Mouse (Mus musculus): ENCODE measurements around the gene Grm7. TPM values are rescaled to one million over a fixed set of nuclear protein-coding genes. Genes with fewer than 3 reads are reported as not detected.

The Grm7 gene
- polyA plus RNA-seq, 1 experiment from 2014 or later: 3.2 TPM

DNA sequence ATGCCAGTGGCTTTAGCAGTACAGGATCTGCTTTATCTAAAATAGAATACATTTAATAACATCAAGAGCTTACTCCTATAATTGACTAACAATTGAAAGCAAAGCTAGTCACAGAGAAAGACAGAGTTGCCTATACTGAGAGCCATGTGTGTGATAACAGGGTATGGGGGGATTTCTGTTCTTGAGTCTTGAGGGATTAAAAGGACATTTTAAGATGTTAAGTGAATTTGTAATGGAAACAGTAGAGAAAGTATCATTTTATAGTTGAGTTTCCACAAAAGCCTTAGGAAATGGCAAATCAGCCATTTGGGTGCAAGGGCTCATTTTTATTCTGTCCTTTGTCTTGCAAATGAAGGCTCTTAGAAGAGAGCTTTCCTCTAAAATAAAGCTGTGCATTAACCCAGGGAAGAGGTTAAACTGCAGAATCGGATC is 140.1 kb downstream of the Grm7 start:
- ATAC-seq (ENCODE audit: low read depth) (no peak), DNase-seq (ENCODE audit: low spot score) (no peak)
- Histone ChIP-seq H3K9me3 (ENCODE audit: control insufficient read depth, low read length) (no peaks in the 10 kb centered on the region), H3K4me2 (ENCODE audit: low read depth, low read length) (no peak overlapping the region), H3K27me3 (replicated peaks; ENCODE audit: control insufficient read depth, insufficient read depth, low read length) (no peaks in the 10 kb centered on the region), H3K4me1 (ENCODE audit: control insufficient read depth, insufficient read depth, low read length) (no peaks in the 10 kb centered on the region), H3K4me3 (ENCODE audit: low read depth, low read length) (no peak overlapping the region), H3K36me3 (ENCODE audit: control insufficient read depth, insufficient read depth, low read length) (no peaks in the 10 kb centered on the region), H3K9ac (ENCODE audit: low read depth, low read length) (no peak overlapping the region), H3K27ac (replicated peaks; ENCODE audit: low read depth, low read length) (no peak overlapping the region)
- WGBS: 61% methylated on average over 1 of the region's 1 CpGs

DNA sequence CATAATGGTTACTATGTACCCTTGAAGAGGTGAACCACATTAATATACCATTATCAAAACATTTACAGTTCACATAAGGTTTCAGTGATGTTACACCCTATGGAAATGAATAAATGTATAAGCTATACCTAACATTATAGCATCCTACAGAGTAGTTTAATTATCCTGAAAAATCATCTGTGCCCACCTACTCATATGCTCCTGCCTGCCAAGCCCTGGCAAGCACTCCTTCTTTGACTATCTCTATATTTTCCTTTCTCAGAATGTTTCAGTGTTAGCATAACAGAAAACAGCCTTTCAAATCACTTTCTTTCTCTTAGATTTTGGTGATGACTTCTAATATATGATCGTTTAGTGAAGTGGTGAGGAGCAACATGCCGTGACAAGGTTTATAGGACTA is 147.3 kb downstream of the Grm7 start:
- no peaks in the 10 kb centered on the region for H3K36me3 ChIP-seq (ENCODE audit: control insufficient read depth, insufficient read depth, low read length)
- H3K4me2 ChIP-seq (ENCODE audit: low read depth, low read length): no peak overlapping the region
- no peaks in the 10 kb centered on the region for H3K4me1 ChIP-seq (ENCODE audit: control insufficient read depth, insufficient read depth, low read length)
- no peaks in the 10 kb centered on the region for H3K9me3 ChIP-seq (ENCODE audit: control insufficient read depth, low read length)
- WGBS: 87% methylated on average over 2 of the region's 2 CpGs
- H3K9ac ChIP-seq (ENCODE audit: low read depth, low read length): no peak overlapping the region
- ATAC-seq (ENCODE audit: low read depth): no peak
- no peak for DNase-seq (ENCODE audit: low spot score)
- no peaks in the 10 kb centered on the region for H3K27me3 ChIP-seq (replicated peaks; ENCODE audit: control insufficient read depth, insufficient read depth, low read length)
- H3K4me3 ChIP-seq (ENCODE audit: low read depth, low read length): no peak overlapping the region
- no peak overlapping the region for H3K27ac ChIP-seq (replicated peaks; ENCODE audit: low read depth, low read length)

DNA sequence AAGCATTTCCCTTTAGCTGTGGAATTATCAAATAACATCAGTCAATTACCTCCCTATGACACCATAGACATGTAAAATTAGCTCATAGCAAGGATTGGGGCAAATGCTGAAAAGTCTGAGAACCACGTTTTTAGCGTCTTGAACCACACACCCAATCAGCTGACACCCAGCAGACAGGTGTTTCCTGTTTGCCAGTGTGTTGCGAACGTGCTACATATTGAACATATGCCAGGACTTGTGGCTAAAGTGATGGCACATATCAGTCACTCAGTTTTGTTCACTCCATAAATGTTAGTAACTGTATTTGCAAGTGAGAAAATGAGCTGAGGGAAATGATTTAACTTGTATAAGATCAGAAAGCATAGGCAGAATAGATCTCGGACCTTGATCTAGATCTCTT is 162.1 kb downstream of the Grm7 start:
- H3K27ac ChIP-seq (replicated peaks; ENCODE audit: low read depth, low read length): no peak overlapping the region
- no peaks in the 10 kb centered on the region for H3K36me3 ChIP-seq (ENCODE audit: control insufficient read depth, insufficient read depth, low read length)
- H3K4me1 ChIP-seq (ENCODE audit: control insufficient read depth, insufficient read depth, low read length): no peaks in the 10 kb centered on the region
- H3K4me3 ChIP-seq (ENCODE audit: low read depth, low read length): no peak overlapping the region
- H3K9ac ChIP-seq (ENCODE audit: low read depth, low read length): no peak overlapping the region
- DNase-seq (ENCODE audit: low spot score) (no peak), ATAC-seq (ENCODE audit: low read depth) (no peak)
- no peaks in the 10 kb centered on the region for H3K9me3 ChIP-seq (ENCODE audit: control insufficient read depth, low read length)
- 65% methylated on average over 5 of the region's 5 CpGs for WGBS
- no peaks in the 10 kb centered on the region for H3K27me3 ChIP-seq (replicated peaks; ENCODE audit: control insufficient read depth, insufficient read depth, low read length)
- no peak overlapping the region for H3K4me2 ChIP-seq (ENCODE audit: low read depth, low read length)

- Histone ChIP-seq H3K9ac (ENCODE audit: low read depth, low read length) (no peak overlapping the region), H3K36me3 (ENCODE audit: control insufficient read depth, insufficient read depth, low read length) (no peaks in the 10 kb centered on the region), H3K4me2 (ENCODE audit: low read depth, low read length) (no peak overlapping the region), H3K4me3 (ENCODE audit: low read depth, low read length) (no peak overlapping the region), H3K27ac (replicated peaks; ENCODE audit: low read depth, low read length) (no peak overlapping the region), H3K4me1 (ENCODE audit: control insufficient read depth, insufficient read depth, low read length) (no peaks in the 10 kb centered on the region), H3K27me3 (replicated peaks; ENCODE audit: control insufficient read depth, insufficient read depth, low read length) (no peaks in the 10 kb centered on the region), H3K9me3 (ENCODE audit: control insufficient read depth, low read length) (no peaks in the 10 kb centered on the region)
- ATAC-seq (ENCODE audit: low read depth): no peak
- 55% methylated on average over 5 of the region's 5 CpGs for WGBS
- no peak for DNase-seq (ENCODE audit: low spot score)
Observed at GRCm38 (mm10) chr6:110812214-110812613, 166.8 kb downstream of the Grm7 start.

- ATAC-seq (ENCODE audit: low read depth) (no peak), DNase-seq (ENCODE audit: low spot score) (peak; percentile 56)
- no peaks in the 10 kb centered on the region for H3K9me3 ChIP-seq (ENCODE audit: control insufficient read depth, low read length)
- H3K4me1 ChIP-seq (ENCODE audit: control insufficient read depth, insufficient read depth, low read length): no peaks in the 10 kb centered on the region
- no peak overlapping the region for H3K4me3 ChIP-seq (ENCODE audit: low read depth, low read length)
- 69% methylated on average over 2 of the region's 2 CpGs for WGBS
- no peaks in the 10 kb centered on the region for H3K27me3 ChIP-seq (replicated peaks; ENCODE audit: control insufficient read depth, insufficient read depth, low read length)
- H3K9ac ChIP-seq (ENCODE audit: low read depth, low read length): no peak overlapping the region
- H3K36me3 ChIP-seq (ENCODE audit: control insufficient read depth, insufficient read depth, low read length): no peaks in the 10 kb centered on the region
- H3K4me2 ChIP-seq (ENCODE audit: low read depth, low read length): no peak overlapping the region
- H3K27ac ChIP-seq (replicated peaks; ENCODE audit: low read depth, low read length): no peak overlapping the region
Observed at GRCm38 (mm10) chr6:110818236-110818635, 172.9 kb downstream of the Grm7 start.

GRCm38 (mm10) chr6:110868311-110868710 is 222.9 kb downstream of the Grm7 start:
- no peaks in the 10 kb centered on the region for H3K27me3 ChIP-seq (replicated peaks; ENCODE audit: control insufficient read depth, insufficient read depth, low read length)
- DNase-seq (ENCODE audit: low spot score) (no peak), ATAC-seq (ENCODE audit: low read depth) (no peak)
- no peaks in the 10 kb centered on the region for H3K36me3 ChIP-seq (ENCODE audit: control insufficient read depth, insufficient read depth, low read length)
- no peak overlapping the region for H3K4me3 ChIP-seq (ENCODE audit: low read depth, low read length)
- H3K9me3 ChIP-seq (ENCODE audit: control insufficient read depth, low read length): no peaks in the 10 kb centered on the region
- no peaks in the 10 kb centered on the region for H3K4me1 ChIP-seq (ENCODE audit: control insufficient read depth, insufficient read depth, low read length)
- H3K9ac ChIP-seq (ENCODE audit: low read depth, low read length): no peak overlapping the region
- no peak overlapping the region for H3K4me2 ChIP-seq (ENCODE audit: low read depth, low read length)
- H3K27ac ChIP-seq (replicated peaks; ENCODE audit: low read depth, low read length): no peak overlapping the region

DNA sequence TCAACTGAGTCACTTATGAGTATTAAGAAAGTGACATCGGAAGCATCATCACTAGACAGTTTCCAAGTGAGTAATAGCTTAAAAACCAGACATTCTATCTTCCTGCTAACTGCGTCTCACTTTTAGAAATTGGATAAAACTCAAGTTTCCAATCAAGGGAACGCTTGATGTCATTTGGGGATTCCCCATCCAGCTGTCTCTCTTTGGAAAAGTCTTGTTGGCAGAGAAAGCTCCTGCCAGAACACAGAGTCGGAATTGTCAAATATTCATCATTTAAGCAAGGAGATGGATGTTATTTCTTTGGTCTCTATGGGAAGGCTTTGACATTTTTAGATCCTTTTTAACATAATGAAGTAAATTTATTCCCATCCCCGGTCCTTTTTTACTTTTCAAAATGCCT is 336.6 kb downstream of the Grm7 start:
- Histone ChIP-seq H3K4me3 (ENCODE audit: low read depth, low read length) (no peak overlapping the region), H3K9me3 (ENCODE audit: control insufficient read depth, low read length) (no peaks in the 10 kb centered on the region), H3K9ac (ENCODE audit: low read depth, low read length) (no peak overlapping the region), H3K4me1 (ENCODE audit: control insufficient read depth, insufficient read depth, low read length) (no peaks in the 10 kb centered on the region), H3K4me2 (ENCODE audit: low read depth, low read length) (no peak overlapping the region), H3K27ac (replicated peaks; ENCODE audit: low read depth, low read length) (no peak overlapping the region), H3K27me3 (replicated peaks; ENCODE audit: control insufficient read depth, insufficient read depth, low read length) (no peaks in the 10 kb centered on the region), H3K36me3 (ENCODE audit: control insufficient read depth, insufficient read depth, low read length) (no peaks in the 10 kb centered on the region)
- peak; percentile 32 for DNase-seq (ENCODE audit: low spot score)
- ATAC-seq (ENCODE audit: low read depth): no peak
- WGBS: 64% methylated on average over 5 of the region's 5 CpGs

DNA sequence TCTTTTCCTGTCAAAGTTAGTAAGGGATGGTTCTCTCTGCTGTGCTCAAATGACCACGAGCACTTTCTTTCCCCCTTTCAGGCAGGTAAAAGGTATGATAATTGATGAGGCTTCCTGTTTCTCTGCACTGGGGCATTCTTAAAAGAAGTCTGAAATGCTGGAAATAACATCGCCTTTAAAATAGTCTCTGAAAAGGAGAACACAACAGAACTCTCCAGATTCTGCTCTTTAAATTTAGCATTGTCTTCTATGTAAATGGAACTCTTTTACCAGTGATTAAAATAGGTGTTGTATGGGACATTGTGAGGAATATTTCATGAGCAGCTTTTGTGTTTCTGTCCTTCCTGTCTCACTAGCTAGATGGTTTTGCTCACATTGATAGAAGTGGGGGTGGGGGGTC is 393.7 kb downstream of the Grm7 start:
- no peaks in the 10 kb centered on the region for H3K9me3 ChIP-seq (ENCODE audit: control insufficient read depth, low read length)
- DNase-seq (ENCODE audit: low spot score): no peak
- 60% methylated on average over 2 of the region's 2 CpGs for WGBS
- no peaks in the 10 kb centered on the region for H3K27me3 ChIP-seq (replicated peaks; ENCODE audit: control insufficient read depth, insufficient read depth, low read length)
- no peak overlapping the region for H3K4me3 ChIP-seq (ENCODE audit: low read depth, low read length)
- no peak for ATAC-seq (ENCODE audit: low read depth)
- H3K4me2 ChIP-seq (ENCODE audit: low read depth, low read length): no peak overlapping the region
- H3K9ac ChIP-seq (ENCODE audit: low read depth, low read length): no peak overlapping the region
- no peaks in the 10 kb centered on the region for H3K4me1 ChIP-seq (ENCODE audit: control insufficient read depth, insufficient read depth, low read length)
- no peaks in the 10 kb centered on the region for H3K36me3 ChIP-seq (ENCODE audit: control insufficient read depth, insufficient read depth, low read length)
- no peak overlapping the region for H3K27ac ChIP-seq (replicated peaks; ENCODE audit: low read depth, low read length)

DNA sequence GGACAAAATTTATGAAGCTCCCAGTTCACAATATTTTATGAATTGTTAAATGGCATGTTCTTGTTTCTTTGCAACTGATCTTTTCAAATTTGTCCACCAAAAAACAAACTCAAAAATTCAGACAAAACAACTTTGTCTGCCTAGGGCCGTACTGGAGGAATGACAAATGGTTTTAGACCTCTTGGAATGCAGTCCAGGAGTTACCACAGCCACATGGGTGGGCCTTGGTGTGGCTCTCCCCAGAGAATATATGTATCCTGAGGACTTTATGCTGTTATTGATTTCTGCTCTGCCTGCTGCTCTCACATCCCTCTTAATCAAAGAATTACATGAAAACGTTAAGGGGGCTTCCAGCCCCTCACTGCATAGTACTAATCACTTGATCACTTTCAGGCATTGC is 400.5 kb downstream of the Grm7 start:
- Histone ChIP-seq H3K9me3 (ENCODE audit: control insufficient read depth, low read length) (no peaks in the 10 kb centered on the region), H3K4me3 (ENCODE audit: low read depth, low read length) (no peak overlapping the region), H3K36me3 (ENCODE audit: control insufficient read depth, insufficient read depth, low read length) (no peaks in the 10 kb centered on the region), H3K27ac (replicated peaks; ENCODE audit: low read depth, low read length) (no peak overlapping the region), H3K4me2 (ENCODE audit: low read depth, low read length) (no peak overlapping the region), H3K27me3 (replicated peaks; ENCODE audit: control insufficient read depth, insufficient read depth, low read length) (no peaks in the 10 kb centered on the region), H3K4me1 (ENCODE audit: control insufficient read depth, insufficient read depth, low read length) (no peaks in the 10 kb centered on the region), H3K9ac (ENCODE audit: low read depth, low read length) (no peak overlapping the region)
- DNase-seq (ENCODE audit: low spot score) (no peak), ATAC-seq (ENCODE audit: low read depth) (no peak)
- WGBS: 24% methylated on average over 2 of the region's 2 CpGs
